Mouse (Mus musculus) kidney, adult 2 months (tissue): ENCODE data around the gene Snx11.

Source experiments
- CTCF ChIP-seq: fragments of 200-500 bp; conservative IDR thresholded peaks from 2 replicates; pipeline ENCODE4 v1.5.1; 2011; ENCODE audit warnings: low read depth, mild to moderate bottlenecking, control low read depth, low read length, moderate library complexity, mixed read lengths; ENCODE audit not compliant: insufficient read depth, insufficient read length
- POLR2A ChIP-seq: fragments of 200-500 bp; IDR thresholded peaks from one replicate; pipeline ENCODE4 v1.6.1; 2011; ENCODE audit warnings: low read depth, low read length, control low read depth

DNA sequence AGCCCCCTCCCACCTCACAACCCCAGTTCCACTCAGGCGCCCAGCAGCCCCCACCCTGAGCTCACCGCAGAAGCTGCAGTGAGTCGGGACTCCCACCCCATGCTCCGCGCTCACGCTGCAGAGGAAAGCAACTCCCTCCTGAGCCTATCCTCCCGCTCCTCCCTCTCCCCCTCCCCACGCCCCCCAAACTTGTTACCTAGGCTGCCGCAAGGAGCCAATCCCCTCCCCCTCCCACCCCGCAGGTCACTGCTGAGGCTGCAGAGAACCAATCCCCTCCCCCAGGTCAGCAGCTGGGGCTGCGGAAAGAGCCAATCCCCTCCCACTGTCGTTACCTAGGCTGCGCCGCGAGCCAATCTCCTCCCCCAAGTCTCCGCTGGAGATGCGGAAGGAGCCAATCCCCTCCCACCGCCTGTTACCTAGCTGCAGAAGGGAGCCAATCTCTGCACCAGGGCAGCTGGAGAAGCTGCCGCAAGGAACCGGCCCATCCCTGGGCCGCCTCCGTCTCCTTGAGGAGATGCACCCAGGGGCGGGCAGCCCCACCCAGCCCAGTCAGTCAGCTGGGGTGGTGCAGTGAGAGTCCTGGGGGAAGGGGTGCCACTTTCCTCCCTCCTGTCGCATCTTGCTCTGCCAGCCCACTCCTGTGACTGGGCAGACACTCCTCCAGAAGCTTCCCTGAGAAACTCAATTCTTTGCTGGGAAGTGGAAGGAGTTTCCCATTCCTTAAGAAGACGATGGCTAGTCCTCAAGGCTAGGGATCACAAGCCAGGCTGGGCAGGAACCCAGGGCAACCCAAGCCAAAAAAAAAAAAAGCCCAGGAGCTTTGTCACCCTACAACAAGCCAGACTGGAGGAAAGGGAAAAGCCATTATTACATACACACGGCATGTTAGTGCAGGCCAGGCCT is 46.8 kb upstream of the Snx11 start:
- no peak for TF ChIP-seq CTCF
- TF ChIP-seq POLR2A, result no peak
